Mouse (Mus musculus): ENCODE results near the gene Ugt1a7c. TPM values are rescaled to one million over a fixed set of nuclear protein-coding genes. Genes with fewer than 3 reads are reported as not detected.

The Ugt1a7c gene
- polyA plus RNA-seq, 1 experiment from 2014 or later, result 33.9 TPM

- TF ChIP-seq EP300 (optimal IDR thresholded peaks at IDR 0.05) (no peak), CTCF (IDR thresholded peaks at IDR 0.05; ENCODE audit: low read depth) (no peak)
- H3K9me3 ChIP-seq (ENCODE audit: control insufficient read depth, low read length), result no peaks in the 10 kb centered on the region
- no peaks in the 10 kb centered on the region for H3K36me3 ChIP-seq (ENCODE audit: control insufficient read depth, insufficient read depth, low read length)
- H3K4me3 ChIP-seq (ENCODE audit: low read depth, low read length), result no peak overlapping the region
- H3K4me1 ChIP-seq (replicated peaks; ENCODE audit: control insufficient read depth, insufficient read depth), result no peaks in the 10 kb centered on the region
- WGBS, result 76% methylated on average over 3 of the region's 3 CpGs
- DNase-seq (ENCODE audit: low spot score) (no peak), ATAC-seq (ENCODE audit: low FRiP score, low TSS enrichment) (no peak)
- H3K9ac ChIP-seq (ENCODE audit: low read length), result no peak overlapping the region
- H3K27me3 ChIP-seq (ENCODE audit: control insufficient read depth, insufficient read depth, low read length), result no peaks in the 10 kb centered on the region
- H3K4me2 ChIP-seq (replicated peaks; ENCODE audit: low read depth), result no peak overlapping the region
- H3K27ac ChIP-seq (replicated peaks), result no peak overlapping the region
Observed at GRCm38 (mm10) chr1:88192136-88192535, 97.3 kb downstream of the Ugt1a7c start.

- TF ChIP-seq CTCF (IDR thresholded peaks at IDR 0.05; ENCODE audit: low read depth) (no peak), EP300 (optimal IDR thresholded peaks at IDR 0.05) (no peak)
- Histone ChIP-seq H3K27me3 (ENCODE audit: control insufficient read depth, insufficient read depth, low read length) (no peaks in the 10 kb centered on the region), H3K9me3 (ENCODE audit: control insufficient read depth, low read length) (no peaks in the 10 kb centered on the region), H3K9ac (ENCODE audit: low read length) (no peak overlapping the region), H3K36me3 (ENCODE audit: control insufficient read depth, insufficient read depth, low read length) (no peaks in the 10 kb centered on the region), H3K4me3 (ENCODE audit: low read depth, low read length) (no peak overlapping the region), H3K4me1 (replicated peaks; ENCODE audit: control insufficient read depth, insufficient read depth) (no peaks in the 10 kb centered on the region), H3K27ac (replicated peaks) (no peak overlapping the region), H3K4me2 (replicated peaks; ENCODE audit: low read depth) (no peak overlapping the region)
- no peak for ATAC-seq (ENCODE audit: low FRiP score, low TSS enrichment)
- WGBS, result 91% methylated on average over 1 of the region's 1 CpGs
- DNase-seq (ENCODE audit: low spot score), result no peak
Observed at GRCm38 (mm10) chr1:88195687-88196086, 100.8 kb downstream of the Ugt1a7c start.

- H3K4me2 ChIP-seq (replicated peaks; ENCODE audit: low read depth), result no peak overlapping the region
- no peak overlapping the region for H3K4me3 ChIP-seq (ENCODE audit: low read depth, low read length)
- no peaks in the 10 kb centered on the region for H3K9me3 ChIP-seq (ENCODE audit: control insufficient read depth, low read length)
- WGBS, result 66% methylated on average over 3 of the region's 3 CpGs
- no peaks in the 10 kb centered on the region for H3K36me3 ChIP-seq (ENCODE audit: control insufficient read depth, insufficient read depth, low read length)
- H3K27ac ChIP-seq (replicated peaks), result no peak overlapping the region
- no peak for DNase-seq (ENCODE audit: low spot score)
- H3K4me1 ChIP-seq (replicated peaks; ENCODE audit: control insufficient read depth, insufficient read depth), result no peaks in the 10 kb centered on the region
- H3K27me3 ChIP-seq (ENCODE audit: control insufficient read depth, insufficient read depth, low read length), result no peaks in the 10 kb centered on the region
- no peak for ATAC-seq (ENCODE audit: low FRiP score, low TSS enrichment)
- H3K9ac ChIP-seq (ENCODE audit: low read length), result no peak overlapping the region
- TF ChIP-seq EP300 (optimal IDR thresholded peaks at IDR 0.05) (no peak), CTCF (IDR thresholded peaks at IDR 0.05; ENCODE audit: low read depth) (no peak)
Observed at GRCm38 (mm10) chr1:88197443-88197842, 102.6 kb downstream of the Ugt1a7c start.

GRCm38 (mm10) chr1:88199996-88200395 lies 105.1 kb downstream of the Ugt1a7c start:
- Histone ChIP-seq H3K27me3 (ENCODE audit: control insufficient read depth, insufficient read depth, low read length) (no peaks in the 10 kb centered on the region), H3K9me3 (ENCODE audit: control insufficient read depth, low read length) (no peaks in the 10 kb centered on the region), H3K36me3 (ENCODE audit: control insufficient read depth, insufficient read depth, low read length) (no peaks in the 10 kb centered on the region), H3K9ac (ENCODE audit: low read length) (no peak overlapping the region), H3K4me1 (replicated peaks; ENCODE audit: control insufficient read depth, insufficient read depth) (no peaks in the 10 kb centered on the region), H3K4me2 (replicated peaks; ENCODE audit: low read depth) (no peak overlapping the region), H3K27ac (replicated peaks) (no peak overlapping the region), H3K4me3 (ENCODE audit: low read depth, low read length) (no peak overlapping the region)
- ATAC-seq (ENCODE audit: low FRiP score, low TSS enrichment), result no peak
- TF ChIP-seq EP300 (optimal IDR thresholded peaks at IDR 0.05), result no peak
- no peak for TF ChIP-seq CTCF (IDR thresholded peaks at IDR 0.05; ENCODE audit: low read depth)
- 62% methylated on average over 2 of the region's 2 CpGs for WGBS
- no peak for DNase-seq (ENCODE audit: low spot score)

- 62% methylated on average over 7 of the region's 7 CpGs for WGBS
- H3K36me3 ChIP-seq (ENCODE audit: control insufficient read depth, insufficient read depth, low read length), result no peaks in the 10 kb centered on the region
- no peak within 1 kb of the TSS for H3K27ac ChIP-seq (replicated peaks)
Observed at GRCm38 (mm10) chr1:88200456-88200855, 105.6 kb downstream of the Ugt1a7c start, which contains the start of gene Ugt1a2. TSS of gene Ugt1a2 (plus strand) at chr1:88200601.

GRCm38 (mm10) chr1:88205294-88205922 lies 110.5 kb downstream of the Ugt1a7c start, which contains the start of gene Dnajb3:
TSS of gene Dnajb3 (minus strand) at chr1:88205782.
- no peaks in the 10 kb centered on the region for H3K36me3 ChIP-seq (ENCODE audit: control insufficient read depth, insufficient read depth, low read length)
- 9% methylated on average over 60 of the region's 62 CpGs for WGBS
- peak within 1 kb of the TSS; percentile 25 for H3K4me3 ChIP-seq (ENCODE audit: low read depth, low read length)
- peak; percentile 91 for ATAC-seq (ENCODE audit: low FRiP score, low TSS enrichment)
- peak within 1 kb of the TSS; percentile 59 for H3K4me2 ChIP-seq (replicated peaks; ENCODE audit: low read depth)
- no peaks in the 10 kb centered on the region for H3K4me1 ChIP-seq (replicated peaks; ENCODE audit: control insufficient read depth, insufficient read depth)
- peak; percentile 77 for DNase-seq (ENCODE audit: low spot score)
- TF ChIP-seq EP300 (optimal IDR thresholded peaks at IDR 0.05), result no peak
- peak within 1 kb of the TSS; percentile 59 for H3K9ac ChIP-seq (ENCODE audit: low read length)
- no peak within 1 kb of the TSS for H3K27ac ChIP-seq (replicated peaks)
- H3K27me3 ChIP-seq (ENCODE audit: control insufficient read depth, insufficient read depth, low read length), result no peaks in the 10 kb centered on the region
- H3K9me3 ChIP-seq (ENCODE audit: control insufficient read depth, low read length), result no peaks in the 10 kb centered on the region

More at GRCm38 (mm10) chr1:88200456-88200855, 105.6 kb downstream of the Ugt1a7c start, which contains the start of gene Ugt1a2:
- H3K4me3 ChIP-seq (ENCODE audit: low read depth, low read length), result no peak within 1 kb of the TSS
- H3K27me3 ChIP-seq (ENCODE audit: control insufficient read depth, insufficient read depth, low read length), result no peaks in the 10 kb centered on the region
- no peak for TF ChIP-seq EP300 (optimal IDR thresholded peaks at IDR 0.05)
- TF ChIP-seq CTCF (IDR thresholded peaks at IDR 0.05; ENCODE audit: low read depth), result no peak
- ATAC-seq (ENCODE audit: low FRiP score, low TSS enrichment) (no peak), DNase-seq (ENCODE audit: low spot score) (no peak)
- H3K9me3 ChIP-seq (ENCODE audit: control insufficient read depth, low read length), result no peaks in the 10 kb centered on the region
- H3K4me1 ChIP-seq (replicated peaks; ENCODE audit: control insufficient read depth, insufficient read depth), result no peaks in the 10 kb centered on the region
- H3K4me2 ChIP-seq (replicated peaks; ENCODE audit: low read depth), result no peak within 1 kb of the TSS
- no peak within 1 kb of the TSS for H3K9ac ChIP-seq (ENCODE audit: low read length)

Data from stomach, postnatal 0 days (tissue).